Mouse (Mus musculus) MEL (cell line): Measurements from ENCODE around the gene Wnt1. TPM values are rescaled to one million over a fixed set of nuclear protein-coding genes. Genes with fewer than 3 reads are reported as not detected.
"Not testable (repeated sequence)": the region's sequence is repeated elsewhere in the genome, so short reads cannot be mapped to it uniquely, and the experiment has no call there.

Experiments used
- DNase-seq: peaks from one replicate; pipeline ENCODE4 v3.0.0; 2011; ENCODE audit warnings: low read depth, low spot score
- H3K27ac ChIP-seq: 2 replicates; pipeline ENCODE4 v1.5.1; 2012; ENCODE audit warnings: low read depth, mild to moderate bottlenecking, control low read depth, low read length, moderate library complexity; ENCODE audit not compliant: control insufficient read depth
- H3K27me3 ChIP-seq, 2 experiments: fragments of 150-350 bp in 1 of 2; sonication (generic) in 1 of 2; 2 replicates each; pipeline ENCODE4 v1.6.1; 2012; ENCODE audit warnings: low read length in 2 of 2, mild to moderate bottlenecking in 2 of 2, improper control_type of control experiment in 1 of 2, moderate library complexity in 1 of 2; ENCODE audit not compliant: insufficient read depth in 2 of 2, control insufficient read depth in 1 of 2
- H3K36me3 ChIP-seq, 2 experiments: 2 replicates each; pipeline ENCODE4 v1.6.1; 2012 to 2014; ENCODE audit warnings: low read length in 2 of 2, improper control_type of control experiment in 1 of 2, inconsistent platforms in 1 of 2, mild to moderate bottlenecking in 1 of 2; ENCODE audit not compliant: insufficient read depth in 2 of 2, control insufficient read depth in 1 of 2
- H3K4me1 ChIP-seq, 2 experiments: fragments of 150-350 bp in 1 of 2; sonication (generic) in 1 of 2; 2 replicates each; pipeline ENCODE4 v1.6.1; 2012; ENCODE audit warnings: low read length in 2 of 2, improper control_type of control experiment in 1 of 2, mild to moderate bottlenecking in 1 of 2; ENCODE audit not compliant: insufficient read depth in 2 of 2, control insufficient read depth in 1 of 2
- H3K4me3 ChIP-seq, 2 experiments: fragments of 150-350 bp in 1 of 2; sonication (generic) in 1 of 2; 2 replicates each; pipeline ENCODE4 v1.5.1; 2012; ENCODE audit warnings: low read depth in 2 of 2, low read length in 2 of 2, mild to moderate bottlenecking in 2 of 2, moderate library complexity in 2 of 2, control low read depth in 1 of 2, improper control_type of control experiment in 1 of 2; ENCODE audit not compliant: control insufficient read depth in 1 of 2, insufficient read depth in 1 of 2
- H3K79me2 ChIP-seq: 2 replicates; pipeline ENCODE4 v1.6.1; 2012; ENCODE audit warnings: mild to moderate bottlenecking, low read length, moderate library complexity; ENCODE audit not compliant: control insufficient read depth, poor library complexity, insufficient read depth
- H3K9ac ChIP-seq: 2 replicates; pipeline ENCODE4 v1.6.1; 2012; ENCODE audit warnings: low read depth, mild to moderate bottlenecking, control low read depth, low read length, moderate library complexity; ENCODE audit not compliant: control insufficient read depth, poor library complexity, severe bottlenecking
- H3K9me3 ChIP-seq: fragments of 150-350 bp; sonication (generic); replicated peaks from 2 replicates; pipeline ENCODE4 v1.6.1; 2012; ENCODE audit warnings: mild to moderate bottlenecking, low read length, improper control_type of control experiment, moderate library complexity; ENCODE audit not compliant: insufficient read depth
- CHD1 ChIP-seq: IDR thresholded peaks from 2 replicates; pipeline ENCODE4 v1.6.1; 2012; ENCODE audit warnings: low read depth, mild to moderate bottlenecking, inconsistent platforms, low read length, improper control_type of control experiment
- CTCF ChIP-seq, 3 experiments: IDR thresholded peaks in 2 of 3; conservative IDR thresholded peaks in 1 of 3; 2 replicates each; pipeline ENCODE4 v1.5.1; 2011 to 2012; ENCODE audit warnings: low read length in 3 of 3, low read depth in 2 of 3, mild to moderate bottlenecking in 2 of 3, improper control_type of control experiment in 1 of 3, inconsistent platforms in 1 of 3, mixed read lengths in 1 of 3, moderate library complexity in 1 of 3; ENCODE audit not compliant: control insufficient read depth in 1 of 3, insufficient read depth in 1 of 3, poor library complexity in 1 of 3, severe bottlenecking in 1 of 3
- ELF1 ChIP-seq: IDR thresholded peaks from 2 replicates; pipeline ENCODE4 v1.6.1; 2014; ENCODE audit warnings: low read depth, mild to moderate bottlenecking, inconsistent platforms, low read length, improper control_type of control experiment, moderate library complexity
- MYC ChIP-seq: IDR thresholded peaks from 2 replicates; pipeline ENCODE4 v1.6.1; 2011; ENCODE audit warnings: low read depth, mild to moderate bottlenecking, low read length, improper control_type of control experiment, moderate library complexity
- POLR2A ChIP-seq, 2 experiments: IDR thresholded peaks; 2 replicates each; pipeline ENCODE4 v1.6.1; 2011 to 2012; ENCODE audit warnings: low read length in 2 of 2, mild to moderate bottlenecking in 2 of 2, control low read depth in 1 of 2, improper control_type of control experiment in 1 of 2, low read depth in 1 of 2, moderate library complexity in 1 of 2; ENCODE audit not compliant: control insufficient read depth in 1 of 2, insufficient read depth in 1 of 2, poor library complexity in 1 of 2
- POLR2AphosphoS2 ChIP-seq: IDR thresholded peaks from 2 replicates; pipeline ENCODE4 v1.6.1; 2011; ENCODE audit warnings: low read length, improper control_type of control experiment
- TBP ChIP-seq: IDR thresholded peaks from 2 replicates; pipeline ENCODE4 v1.8.0; 2011; ENCODE audit warnings: low read depth, low read length, improper control_type of control experiment
- UBTF ChIP-seq: IDR thresholded peaks from 2 replicates; pipeline ENCODE4 v1.6.1; 2012; ENCODE audit warnings: low read depth, mild to moderate bottlenecking, inconsistent platforms, low read length, improper control_type of control experiment, moderate library complexity, borderline replicate concordance; ENCODE audit not compliant: insufficient read depth
- ZC3H11A ChIP-seq: IDR thresholded peaks from 2 replicates; pipeline ENCODE4 v1.6.1; 2012; ENCODE audit warnings: low read depth, mild to moderate bottlenecking, inconsistent platforms, low read length, improper control_type of control experiment
- ZNF384 ChIP-seq: IDR thresholded peaks from 2 replicates; pipeline ENCODE4 v1.6.1; 2012; ENCODE audit warnings: low read depth, mild to moderate bottlenecking, inconsistent platforms, low read length, improper control_type of control experiment
- polyA plus RNA-seq, 2 experiments: library from polyadenylated mRNA; stranded (reverse) in 1 of 2; unstranded in 1 of 2; fragments of >175 nt in 1 of 2; fragments of >200 nt in 1 of 2; gene quantifications; 2 replicates each; pipeline versions ENCODE4 v1.2.1 to v1.2.4; 2012; ENCODE audit warnings: low replicate concordance in 2 of 2, low read depth in 1 of 2; ENCODE audit not compliant: insufficient read length in 2 of 2, insufficient read depth in 1 of 2, missing spikeins in 1 of 2
- total RNA-seq: library from RNA; depleted of rRNA; stranded (reverse); fragments of 300-350 nt; gene quantifications from 2 replicates; pipeline ENCODE4 v1.2.3, GENCODE M21; 2012

The Wnt1 gene
- total and polyA plus RNA-seq, 3 experiments = not detected

DNA sequence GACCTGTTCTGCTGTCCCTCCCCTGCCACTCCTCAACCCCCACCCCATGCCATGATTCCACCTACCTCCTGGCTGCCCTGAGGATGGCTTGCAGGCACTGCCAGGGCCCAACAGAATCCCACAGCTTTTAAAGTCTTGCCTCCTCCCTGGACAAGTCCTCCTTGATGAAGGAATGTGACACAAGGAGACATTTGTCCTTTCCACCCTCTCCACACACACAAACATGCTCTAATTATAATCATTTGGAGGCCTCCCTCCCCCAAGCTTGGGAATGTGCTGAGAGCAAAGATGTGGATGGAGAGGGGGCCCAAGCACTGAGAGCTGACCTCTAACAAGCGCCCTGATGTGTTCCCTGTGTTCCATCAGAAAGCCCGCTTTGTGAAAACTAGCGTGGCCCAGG is 19.7 kb downstream of the Wnt1 start, which contains the start of gene Ddn:
Ddn (minus strand) TSS at position 101 of the 400 bp plus-strand sequence.
- Histone ChIP-seq H3K27ac (no peak within 1 kb of the TSS), H3K27me3 (no peaks in the 10 kb centered on the region), H3K4me3 (peak within 1 kb of the TSS; percentile 49 to 56; a peak in 3 of 4 replicates), H3K9ac (peak within 1 kb of the TSS; percentile 66), H3K79me2 (peaks cover 28% of the 10 kb centered on the region), H3K4me1 (peaks cover 0 to 8% of the 10 kb centered on the region in 2 experiments; a peak in 2 of 4 replicates), H3K9me3 (no peaks in the 10 kb centered on the region), H3K36me3 (peaks cover 0 to 5% of the 10 kb centered on the region in 2 experiments; a peak in 3 of 4 replicates)
- no peak for DNase-seq
- TF ChIP-seq CHD1 (no peak), ZNF384 (no peak), ELF1 (no peak), POLR2AphosphoS2 (0 out of 2 replicates have a peak, but pooled peaks have one; percentile 31), ZC3H11A (no peak), TBP (no peak)

GRCm38 (mm10) chr15:98810212-98810611 is 20.6 kb downstream of the Wnt1 start:
- H3K9ac ChIP-seq, H3K4me3 ChIP-seq, H3K27me3 ChIP-seq, H3K4me1 ChIP-seq, H3K36me3 ChIP-seq, H3K27ac ChIP-seq, H3K9me3 ChIP-seq: not testable (repeated sequence)
- TF ChIP-seq CTCF (IDR thresholded peaks at IDR 0.05 in 2 of 3, conservative IDR thresholded peaks at IDR 0.05 in 1 of 3; ENCODE audit: control insufficient read depth in 1 of 3, insufficient read depth in 1 of 3, low read depth in 2 of 3, low read length in 3 of 3, poor library complexity in 1 of 3, severe bottlenecking in 1 of 3) = peak; percentile 13 to 45 (median 29); a peak in 3 of 6 replicates
- peak; percentile 59 for TF ChIP-seq MYC
- peak; percentile 74 for TF ChIP-seq ZNF384
- H3K79me2 ChIP-seq = peaks cover 28% of the 10 kb centered on the region
- DNase-seq = peak; percentile 42

- H3K9ac ChIP-seq = no peak overlapping the region
- H3K36me3 ChIP-seq = peaks cover 0 to 5% of the 10 kb centered on the region in 2 experiments; a peak in 2 of 4 replicates
- DNase-seq = peak; percentile 33
- H3K27ac ChIP-seq = no peak overlapping the region
- TF ChIP-seq UBTF (no peak), POLR2A (IDR thresholded peaks at IDR 0.05; ENCODE audit: control insufficient read depth in 1 of 2, insufficient read depth in 1 of 2, low read depth in 1 of 2, low read length in 2 of 2, poor library complexity in 1 of 2) (peak in 1 of 2 experiments; percentile 45; a peak in 2 of 4 replicates)
- H3K79me2 ChIP-seq = peaks cover 7% of the 10 kb centered on the region
- H3K4me1 ChIP-seq = 0 out of 4 replicates have a peak, but pooled peaks cover 0 to 7% of the 10 kb centered on the region in 2 experiments
- no peak overlapping the region for H3K4me3 ChIP-seq
- H3K9me3 ChIP-seq = no peaks in the 10 kb centered on the region
- no peaks in the 10 kb centered on the region for H3K27me3 ChIP-seq
These were observed 23.2 kb downstream of the Wnt1 start for GRCm38 (mm10) chr15:98812741-98813424.
